Mouse (Mus musculus) stomach, embryonic 14.5 days (tissue): ENCODE measurements around the gene Baz1b. TPM values are rescaled to one million over a fixed set of nuclear protein-coding genes. Genes with fewer than 3 reads are reported as not detected.

Experiments used
- ATAC-seq: fragments of 200-750 bp; cut with Nextera tagmentation; 2 replicates; pipeline ENCODE4 v1.8.0; 2017; ENCODE audit warnings: low read depth, moderate TSS enrichment; ENCODE audit not compliant: insufficient number of reproducible peaks, insufficient read depth, low FRiP score
- H3K27ac ChIP-seq: fragments of 300-500 bp; sonication (generic); 2 replicates; pipeline ENCODE4 v1.5.1; 2014; ENCODE audit warnings: mild to moderate bottlenecking, low read length, moderate library complexity, mixed read lengths
- H3K27me3 ChIP-seq: fragments of 300-500 bp; sonication (generic); 2 replicates; pipeline ENCODE4 v1.6.1; 2014; ENCODE audit warnings: low read length, control low read depth, mixed read lengths; ENCODE audit not compliant: control insufficient read depth, insufficient read depth
- H3K36me3 ChIP-seq: fragments of 300-500 bp; sonication (generic); 2 replicates; pipeline ENCODE4 v1.6.1; 2014; ENCODE audit warnings: mild to moderate bottlenecking, control low read depth, low read length, moderate library complexity, mixed read lengths; ENCODE audit not compliant: control insufficient read depth, insufficient read depth
- H3K4me1 ChIP-seq: fragments of 300-500 bp; sonication (generic); 2 replicates; pipeline ENCODE4 v1.6.1; 2014; ENCODE audit warnings: low read length, control low read depth, mixed read lengths; ENCODE audit not compliant: control insufficient read depth, insufficient read depth
- H3K4me2 ChIP-seq: fragments of 300-500 bp; sonication (generic); replicated peaks from 2 replicates; pipeline ENCODE4 v1.6.1; 2014; ENCODE audit warnings: low read depth, low read length, control low read depth
- H3K4me3 ChIP-seq: fragments of 300-500 bp; sonication (generic); 2 replicates; pipeline ENCODE4 v1.5.1; 2014; ENCODE audit warnings: low read depth, low read length, control low read depth
- H3K9ac ChIP-seq: fragments of 300-500 bp; sonication (generic); replicated peaks from 2 replicates; pipeline ENCODE4 v1.6.1; 2014; ENCODE audit warnings: low read depth, mild to moderate bottlenecking, control low read depth, low read length, moderate library complexity, mixed read lengths
- H3K9me3 ChIP-seq: fragments of 300-500 bp; sonication (generic); 2 replicates; pipeline ENCODE4 v1.6.1; 2016; ENCODE audit warnings: low read depth, low read length, control low read depth; ENCODE audit not compliant: control insufficient read depth
- WGBS: fragments of 180-500 bp; shearing (Covaris S2); extraction: QIAGEN DNeasy Blood & Tissue Kit; methylation state at CpG from one replicate; pipeline ENCODE4 v1.1.7; 2014; 5-methylcytosine and 5-hydroxymethylcytosine counted together
- polyA plus RNA-seq: library from polyadenylated mRNA; unstranded; fragments of >200 nt; fragmentation: Nextera tagmentation; extraction: Ambion mirVana; gene quantifications from 2 replicates; pipeline ENCODE4 v1.2.1, GENCODE M21; 2014

Gene Baz1b
- polyA plus RNA-seq, 1 experiment from 2014 or later = 60.7 TPM

DNA sequence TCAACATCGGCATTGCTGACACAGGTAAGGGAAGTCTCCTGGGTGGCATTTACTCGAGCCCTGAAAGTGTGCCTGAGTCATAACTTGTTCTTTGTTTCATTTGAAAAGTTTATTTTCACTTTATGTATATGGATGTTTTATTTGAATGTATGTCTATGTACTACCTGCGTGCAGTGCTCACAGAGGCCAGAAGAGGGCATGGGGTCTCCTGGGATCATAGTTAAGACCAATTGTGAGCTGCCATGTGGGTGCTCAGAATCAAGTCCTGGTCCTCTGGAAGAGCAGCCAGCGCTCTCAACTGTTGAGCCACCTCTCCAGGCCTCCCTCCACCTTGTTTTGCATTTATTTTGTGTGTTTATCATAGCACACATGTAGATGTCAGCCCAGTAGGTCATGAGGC lies 30.6 kb upstream of the Baz1b start:
- no peak overlapping the region for H3K4me3 ChIP-seq
- no peak overlapping the region for H3K9ac ChIP-seq
- ATAC-seq = no peak
- H3K4me2 ChIP-seq = no peak overlapping the region
- 92% methylated on average over 4 of the region's 4 CpGs for WGBS
- no peaks in the 10 kb centered on the region for H3K9me3 ChIP-seq
- H3K4me1 ChIP-seq = no peaks in the 10 kb centered on the region
- no peaks in the 10 kb centered on the region for H3K27me3 ChIP-seq
- H3K36me3 ChIP-seq = peaks cover 67% of the 10 kb centered on the region
- no peak overlapping the region for H3K27ac ChIP-seq

DNA sequence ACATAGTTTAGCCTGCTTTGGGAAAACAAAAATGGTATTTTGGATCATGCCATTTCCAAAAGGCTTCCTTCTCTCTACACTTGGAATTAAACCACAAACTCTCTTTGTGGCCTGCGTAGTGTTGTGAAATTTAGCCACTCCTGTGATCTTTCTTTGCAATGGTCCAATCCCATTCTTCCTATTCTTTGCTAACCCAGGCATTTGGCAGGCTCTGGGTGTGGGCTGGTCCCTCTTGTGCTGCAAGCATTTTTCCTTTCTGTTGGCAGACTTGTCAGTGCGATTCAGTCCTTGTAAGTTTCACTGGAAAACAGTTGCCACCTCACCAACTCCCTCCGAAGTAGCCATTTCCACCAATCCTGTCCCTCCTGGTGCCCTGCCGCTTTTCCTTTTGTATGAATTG lies 25.8 kb upstream of the Baz1b start:
- no peak for ATAC-seq
- WGBS = 95% methylated on average over 4 of the region's 4 CpGs
- H3K27ac ChIP-seq = no peak overlapping the region
- no peaks in the 10 kb centered on the region for H3K27me3 ChIP-seq
- peaks cover 49% of the 10 kb centered on the region for H3K36me3 ChIP-seq
- no peak overlapping the region for H3K9ac ChIP-seq
- H3K4me1 ChIP-seq = no peaks in the 10 kb centered on the region
- H3K9me3 ChIP-seq = no peaks in the 10 kb centered on the region
- no peak overlapping the region for H3K4me2 ChIP-seq
- H3K4me3 ChIP-seq = no peak overlapping the region

DNA sequence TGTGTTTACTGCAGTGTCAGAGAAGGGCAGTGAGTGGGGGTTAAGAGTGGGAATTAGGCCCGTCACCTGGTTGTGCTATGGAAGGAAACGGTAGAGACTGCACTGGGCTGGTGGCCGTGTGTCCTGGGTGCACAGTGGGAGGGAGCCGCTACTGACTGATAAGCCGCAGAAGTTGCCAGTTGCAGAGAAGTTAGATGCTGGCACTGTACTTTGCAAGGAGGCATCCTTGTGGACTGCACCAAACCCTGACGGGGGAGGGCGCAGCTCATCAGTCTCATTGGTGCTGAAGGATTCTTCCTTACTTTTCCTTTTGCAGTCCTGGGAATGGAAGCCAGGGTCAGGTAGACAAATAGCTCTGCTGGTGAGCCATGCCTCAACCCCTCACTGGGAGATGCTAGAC lies 25.4 kb upstream of the Baz1b start:
- 84% methylated on average over 7 of the region's 7 CpGs for WGBS
- H3K27ac ChIP-seq = no peak overlapping the region

GRCm38 (mm10) chr5:135162361-135162760 lies 24.7 kb upstream of the Baz1b start:
- Histone ChIP-seq H3K4me2 (no peak overlapping the region), H3K4me1 (no peaks in the 10 kb centered on the region), H3K9me3 (no peaks in the 10 kb centered on the region), H3K4me3 (no peak overlapping the region), H3K27me3 (no peaks in the 10 kb centered on the region), H3K27ac (no peak overlapping the region), H3K9ac (no peak overlapping the region), H3K36me3 (peaks cover 41% of the 10 kb centered on the region)
- no peak for ATAC-seq
- WGBS = 93% methylated on average over 8 of the region's 8 CpGs

More for the DNA sequence above, 25.4 kb upstream of the Baz1b start:
- Histone ChIP-seq H3K36me3 (peaks cover 45% of the 10 kb centered on the region), H3K4me1 (no peaks in the 10 kb centered on the region), H3K4me2 (no peak overlapping the region), H3K4me3 (no peak overlapping the region), H3K9me3 (no peaks in the 10 kb centered on the region), H3K9ac (no peak overlapping the region), H3K27me3 (no peaks in the 10 kb centered on the region)
- no peak for ATAC-seq

DNA sequence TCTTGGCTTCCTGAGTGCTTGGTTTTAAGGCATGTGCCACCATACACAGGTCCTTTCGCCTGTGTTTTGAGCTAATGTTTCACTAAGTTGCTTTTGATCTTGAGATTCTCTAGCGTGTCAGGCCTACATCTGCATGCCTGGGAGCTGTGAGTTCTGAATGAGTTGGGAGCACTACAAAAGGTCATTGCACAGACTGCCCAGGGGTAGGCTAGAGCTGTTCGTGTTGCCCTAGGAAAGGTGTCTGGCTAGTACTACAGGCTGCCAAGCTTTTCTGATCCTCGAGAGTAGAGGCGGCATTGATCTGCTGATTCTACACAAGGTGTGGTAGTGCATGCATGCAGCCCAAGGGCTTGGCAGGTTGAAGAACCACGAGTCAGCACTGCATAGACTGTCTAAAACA lies 24.2 kb upstream of the Baz1b start:
- Histone ChIP-seq H3K9me3 (no peaks in the 10 kb centered on the region), H3K36me3 (peaks cover 39% of the 10 kb centered on the region), H3K4me3 (no peak overlapping the region), H3K4me2 (no peak overlapping the region), H3K27me3 (no peaks in the 10 kb centered on the region), H3K4me1 (no peaks in the 10 kb centered on the region), H3K9ac (no peak overlapping the region), H3K27ac (no peak overlapping the region)
- WGBS = 80% methylated on average over 6 of the region's 6 CpGs
- ATAC-seq = no peak

GRCm38 (mm10) chr5:135166909-135167308 lies 20.2 kb upstream of the Baz1b start:
- H3K4me1 ChIP-seq = 0 out of 2 replicates have a peak, but pooled peaks cover 5% of the 10 kb centered on the region
- no peaks in the 10 kb centered on the region for H3K9me3 ChIP-seq
- peaks cover 12% of the 10 kb centered on the region for H3K36me3 ChIP-seq
- H3K27ac ChIP-seq = no peak overlapping the region
- WGBS = 77% methylated on average over 4 of the region's 4 CpGs
- ATAC-seq = no peak
- no peaks in the 10 kb centered on the region for H3K27me3 ChIP-seq
- no peak overlapping the region for H3K4me3 ChIP-seq
- no peak overlapping the region for H3K4me2 ChIP-seq
- no peak overlapping the region for H3K9ac ChIP-seq

DNA sequence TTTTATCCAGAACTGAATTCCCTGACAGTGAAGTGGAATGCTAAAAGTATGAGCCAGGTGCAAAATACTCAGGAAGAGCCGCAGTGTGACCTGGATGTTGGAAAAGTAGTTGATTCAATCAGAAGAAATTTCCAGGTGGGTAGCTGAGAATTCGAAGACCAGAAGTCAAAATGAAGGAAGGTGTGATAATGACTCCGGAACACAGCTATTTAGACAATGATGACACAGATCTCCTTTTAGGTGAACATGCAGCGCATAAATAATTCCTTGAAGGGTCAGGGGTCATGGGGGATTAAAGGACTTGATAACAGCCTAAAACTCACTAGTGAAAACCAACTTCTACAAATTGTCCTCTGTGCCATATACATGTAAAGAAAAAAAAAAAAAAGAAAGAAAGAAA lies 19.6 kb upstream of the Baz1b start:
- H3K27me3 ChIP-seq = no peaks in the 10 kb centered on the region
- H3K4me2 ChIP-seq = no peak overlapping the region
- H3K27ac ChIP-seq = no peak overlapping the region
- peaks cover 16% of the 10 kb centered on the region for H3K36me3 ChIP-seq
- 0 out of 2 replicates have a peak, but pooled peaks cover 5% of the 10 kb centered on the region for H3K4me1 ChIP-seq
- H3K9me3 ChIP-seq = no peaks in the 10 kb centered on the region
- 92% methylated on average over 4 of the region's 4 CpGs for WGBS
- no peak overlapping the region for H3K9ac ChIP-seq
- H3K4me3 ChIP-seq = no peak overlapping the region
- ATAC-seq = no peak

- ATAC-seq = peak; percentile 98
- H3K9me3 ChIP-seq = no peaks in the 10 kb centered on the region
- peak within 1 kb of the TSS; percentile 63 for H3K4me3 ChIP-seq
- H3K36me3 ChIP-seq = peaks cover 19% of the 10 kb centered on the region
- no peaks in the 10 kb centered on the region for H3K27me3 ChIP-seq
- WGBS = 3% methylated on average over 77 of the region's 95 CpGs
- peak within 1 kb of the TSS; percentile 83 for H3K4me2 ChIP-seq
- H3K27ac ChIP-seq = peak within 1 kb of the TSS; percentile 99
- peak within 1 kb of the TSS; percentile 71 for H3K9ac ChIP-seq
- 0 out of 2 replicates have a peak, but pooled peaks cover 5% of the 10 kb centered on the region for H3K4me1 ChIP-seq
Measured at GRCm38 (mm10) chr5:135168063-135169062, 18.7 kb upstream of the Baz1b start, which contains the start of gene Bcl7b. Gene Bcl7b (plus strand): TSS chr5:135168283.
